Mouse (Mus musculus) adrenal gland, postnatal 25 days (tissue): ENCODE results near the gene Klk1b8. TPM values are rescaled to one million over a fixed set of nuclear protein-coding genes. Genes with fewer than 3 reads are reported as not detected.

Source experiments
- total RNA-seq: library from RNA; stranded (reverse); gene quantifications from 2 replicates; pipeline ENCODE4 v1.2.3, GENCODE M21; 2021

Gene Klk1b8
- total RNA-seq, 1 experiment from 2014 or later: not detected

Other genes starting within 250 kb of the Klk1b8 start
- not detected in 2 replicates for gene Klk13, start 238.1 kb upstream of the Klk1b8 start, total RNA-seq
- not detected in 2 replicates for gene Klk12, start 181.8 kb upstream of the Klk1b8 start, total RNA-seq
- gene Klk11, start 176.1 kb upstream of the Klk1b8 start, total RNA-seq: not detected in 2 replicates
- gene Klk10, start 169.6 kb upstream of the Klk1b8 start, total RNA-seq: not detected in 2 replicates
- not detected in 2 replicates for gene Klk9, start 158.8 kb upstream of the Klk1b8 start, total RNA-seq
- 2.7 and 3.5 TPM in 2 replicates for gene Klk8, start 153.1 kb upstream of the Klk1b8 start, total RNA-seq
- not detected in 2 replicates for gene Klk7, start 139.4 kb upstream of the Klk1b8 start, total RNA-seq
- not detected in 2 replicates for gene Klk6, start 126.2 kb upstream of the Klk1b8 start, total RNA-seq
- gene Klk5, start 108.7 kb upstream of the Klk1b8 start, total RNA-seq: not detected in 2 replicates
- gene Klk4, start 69.5 kb upstream of the Klk1b8 start, total RNA-seq: not detected in 2 replicates
- gene Klk15, start 16.9 kb upstream of the Klk1b8 start, total RNA-seq: not detected in 2 replicates
- gene Klk1b1, start 16.1 kb downstream of the Klk1b8 start, total RNA-seq: not detected in 2 replicates
- gene Klk1b9, start 25.4 kb downstream of the Klk1b8 start, total RNA-seq: not detected in 2 replicates
- not detected in 2 replicates for gene Klk1b11, start 45.2 kb downstream of the Klk1b8 start, total RNA-seq
- gene Klk1b26, start 61.5 kb downstream of the Klk1b8 start, total RNA-seq: not detected in 2 replicates
- gene Klk1b27, start 101.6 kb downstream of the Klk1b8 start, total RNA-seq: not detected in 2 replicates
- gene Klk1b21, start 151.7 kb downstream of the Klk1b8 start, total RNA-seq: not detected in 2 replicates
- gene Klk1b22, start 162.0 kb downstream of the Klk1b8 start, total RNA-seq: not detected in 2 replicates
- not detected in 2 replicates for gene Klk1b16, start 186.1 kb downstream of the Klk1b8 start, total RNA-seq
- not detected in 2 replicates for gene Klk1b24, start 237.6 kb downstream of the Klk1b8 start, total RNA-seq
- gene Klk1b3, start 247.5 kb downstream of the Klk1b8 start, total RNA-seq: not detected in 2 replicates